Mouse (Mus musculus) spleen, adult 2 months (tissue): ENCODE measurements around the gene Borcs7. TPM values are rescaled to one million over a fixed set of nuclear protein-coding genes. Genes with fewer than 3 reads are reported as not detected.

Source experiments
- DNase-seq, 2 experiments: peaks; one replicate each; pipeline versions ENCODE4 v3.0.0 to v3.0.0-alpha.2; 2012 to 2021; ENCODE audit warnings: low spot score in 2 of 2, low read depth in 1 of 2
- H3K27ac ChIP-seq: fragments of 200-500 bp; 2 replicates; pipeline ENCODE4 v1.5.1; 2012; ENCODE audit warnings: low read length, inconsistent platforms; ENCODE audit not compliant: insufficient read depth
- H3K27me3 ChIP-seq: fragments of 200-500 bp; 2 replicates; pipeline ENCODE4 v1.6.1; 2012; ENCODE audit warnings: mild to moderate bottlenecking, moderate library complexity, low read length, inconsistent platforms; ENCODE audit not compliant: control insufficient read depth, insufficient read depth
- H3K36me3 ChIP-seq: fragments of 200-500 bp; 2 replicates; pipeline ENCODE4 v1.6.1; 2012; ENCODE audit warnings: mild to moderate bottlenecking, low read length, inconsistent platforms; ENCODE audit not compliant: control insufficient read depth, insufficient read depth
- H3K4me1 ChIP-seq: fragments of 200-500 bp; 2 replicates; pipeline ENCODE4 v1.6.1; 2011; ENCODE audit warnings: inconsistent platforms; ENCODE audit not compliant: control insufficient read depth, insufficient read depth, insufficient read length
- H3K4me3 ChIP-seq: fragments of 200-500 bp; 2 replicates; pipeline ENCODE4 v1.5.1; 2011; ENCODE audit warnings: mild to moderate bottlenecking, inconsistent platforms; ENCODE audit not compliant: insufficient read depth, insufficient read length; ENCODE audit errors: extremely low read depth
- CTCF ChIP-seq: fragments of 200-500 bp; IDR thresholded peaks from 2 replicates; pipeline ENCODE4 v1.5.1; 2011; ENCODE audit warnings: mild to moderate bottlenecking, inconsistent platforms; ENCODE audit not compliant: insufficient read depth, insufficient read length, insufficient replicate concordance; ENCODE audit errors: extremely low read depth
- POLR2A ChIP-seq: fragments of 200-500 bp; IDR thresholded peaks from 2 replicates; pipeline ENCODE4 v1.6.1; 2011; ENCODE audit warnings: low read depth, low read length, inconsistent platforms
- WGBS: fragments of 180-500 bp; shearing (Covaris S2); methylation state at CpG from one replicate; pipeline ENCODE4 v1.1.7; 2018; 5-methylcytosine and 5-hydroxymethylcytosine counted together
- polyA plus RNA-seq: library from polyadenylated mRNA; depleted of rRNA; stranded (reverse); fragments of >200 nt; gene quantifications from 2 replicates; pipeline ENCODE4 v1.2.3, GENCODE M21; 2012

Gene Borcs7
- polyA plus RNA-seq, 1 experiment: 2.3 TPM

DNA sequence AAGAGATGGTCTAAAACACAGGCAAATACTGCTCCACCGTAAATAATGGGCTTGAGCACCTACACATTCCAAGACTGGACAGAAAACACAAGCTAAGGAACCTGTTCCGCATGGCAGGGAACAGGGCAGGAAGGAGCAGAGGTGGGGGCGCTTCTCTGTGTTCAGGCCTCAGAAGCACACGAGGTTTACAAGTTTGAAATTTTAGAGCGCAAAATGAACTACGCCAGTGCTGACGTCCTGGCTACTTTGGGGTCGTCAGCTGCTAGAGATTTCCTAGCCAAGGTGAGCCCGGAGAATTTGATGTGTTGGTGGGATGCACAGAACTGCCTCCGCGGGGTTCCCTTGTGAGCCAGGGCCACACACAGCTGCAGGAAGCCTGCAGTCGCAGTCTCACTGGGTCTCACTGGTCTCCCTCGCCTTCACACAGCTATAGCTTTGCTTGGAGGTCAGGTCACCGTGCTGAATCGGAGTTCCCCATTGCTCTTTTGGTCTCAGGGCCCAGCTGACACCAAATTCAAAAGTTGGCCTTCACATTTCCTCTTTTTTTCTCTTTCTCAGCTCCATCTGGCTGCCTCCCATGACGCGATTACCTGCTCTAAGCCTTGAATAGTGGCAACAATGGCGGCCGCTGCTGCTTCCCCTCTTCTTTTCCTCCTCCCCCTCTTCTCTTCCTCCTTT is 8.3 kb downstream of the Borcs7 start:
- Histone ChIP-seq H3K27me3 (no peaks in the 10 kb centered on the region), H3K36me3 (no peaks in the 10 kb centered on the region), H3K27ac (peak overlapping the region; percentile 61), H3K4me3 (peak overlapping the region; percentile 24; the same call in 1 of the 2 replicates), H3K4me1 (peaks cover 11% of the 10 kb centered on the region; the same call in 1 of the 2 replicates)
- WGBS: 36% methylated on average over 19 of the region's 19 CpGs
- TF ChIP-seq POLR2A (no peak), CTCF (no peak)
- DNase-seq: peak; percentile 55 to 64

DNA sequence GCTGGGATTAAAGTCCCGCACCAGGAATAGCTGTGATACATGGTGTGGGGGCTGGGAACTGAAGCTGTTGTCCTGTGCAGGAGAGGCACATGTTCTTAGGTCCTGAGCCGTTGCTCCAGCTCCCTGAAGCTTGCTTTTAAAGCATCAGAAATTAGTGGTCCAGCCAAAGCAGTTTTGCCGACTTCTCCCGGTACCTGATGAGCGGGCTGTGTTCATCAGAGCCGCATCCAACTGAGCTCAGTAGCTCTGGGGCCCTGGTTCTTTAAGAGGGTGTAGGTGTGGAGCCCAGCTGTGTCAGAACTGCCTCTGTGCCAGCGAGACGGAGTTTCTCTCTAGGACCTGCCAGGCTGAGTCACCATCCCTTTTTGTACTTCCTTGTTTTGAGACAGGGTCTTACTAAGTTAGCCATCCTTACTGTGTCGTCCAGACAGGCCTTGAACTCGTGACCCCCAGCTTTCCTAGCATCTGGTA is 9.3 kb downstream of the Borcs7 start:
- WGBS: 35% methylated on average over 10 of the region's 10 CpGs
- no peak for TF ChIP-seq CTCF
- TF ChIP-seq POLR2A: no peak
- H3K27ac ChIP-seq: peak overlapping the region; percentile 56
- no peaks in the 10 kb centered on the region for H3K27me3 ChIP-seq
- H3K4me1 ChIP-seq: peaks cover 11% of the 10 kb centered on the region; the same call in 1 of the 2 replicates
- H3K36me3 ChIP-seq: no peaks in the 10 kb centered on the region
- DNase-seq: no peak
- H3K4me3 ChIP-seq: no peak overlapping the region

DNA sequence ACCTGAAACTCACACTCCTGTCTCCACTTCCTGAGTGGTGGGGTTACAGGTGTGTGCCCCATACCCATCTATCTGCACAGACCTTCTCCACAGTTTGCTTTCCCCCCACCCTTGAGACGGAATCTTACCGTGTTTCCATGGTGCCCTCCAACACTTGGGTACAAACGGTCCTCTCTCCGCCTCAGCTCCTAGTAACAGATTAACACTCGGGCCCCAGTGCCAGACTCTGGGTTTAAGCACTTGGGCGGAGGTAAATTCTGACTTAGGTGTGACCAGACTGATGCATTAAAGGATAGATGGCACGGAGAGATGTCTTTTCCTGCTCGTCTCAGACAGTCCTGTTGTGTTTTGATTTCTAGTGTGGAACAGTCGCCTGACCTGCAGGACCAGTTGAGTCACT is 11.4 kb downstream of the Borcs7 start:
- Histone ChIP-seq H3K4me1 (peaks cover 16% of the 10 kb centered on the region; the same call in 1 of the 2 replicates), H3K36me3 (no peaks in the 10 kb centered on the region), H3K4me3 (no peak overlapping the region), H3K27ac (no peak overlapping the region), H3K27me3 (no peaks in the 10 kb centered on the region)
- no peak for DNase-seq
- no peak for TF ChIP-seq POLR2A
- TF ChIP-seq CTCF: no peak
- WGBS: 91% methylated on average over 9 of the region's 9 CpGs

DNA sequence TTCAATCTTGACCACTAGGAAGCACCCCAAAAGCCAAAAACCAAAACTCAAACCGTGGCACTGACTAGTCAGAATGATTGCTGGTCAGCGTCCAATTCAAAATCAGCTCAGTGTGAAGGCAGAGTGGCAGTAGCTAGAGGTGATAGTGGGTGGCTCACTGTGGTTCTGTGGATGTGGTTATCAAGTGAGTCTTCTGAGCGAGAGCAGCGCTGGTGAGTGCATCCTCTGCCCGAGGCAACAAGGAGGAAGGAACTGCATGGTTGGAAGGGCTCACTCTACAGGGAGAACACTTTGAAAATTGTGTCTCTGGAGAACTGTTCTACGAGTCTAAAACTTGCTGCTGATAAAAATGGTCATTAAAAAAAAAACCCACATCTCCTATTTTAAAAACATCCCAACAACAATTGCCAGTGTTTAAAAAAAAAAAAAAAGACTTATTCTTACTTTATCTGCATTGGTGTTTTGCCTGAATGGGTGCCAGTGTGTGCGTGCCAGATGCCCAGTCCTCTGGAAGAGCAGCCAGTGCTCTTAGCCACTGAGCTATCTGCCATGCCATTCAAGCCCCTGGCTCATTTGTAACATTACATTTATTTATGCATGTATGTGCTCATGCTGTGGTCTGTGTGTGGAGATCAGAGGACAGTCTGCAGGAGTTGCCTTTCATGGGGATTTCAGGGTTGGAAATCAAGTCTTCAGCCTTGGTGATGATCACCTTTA is 16.2 kb downstream of the Borcs7 start:
- no peak overlapping the region for H3K4me3 ChIP-seq
- peak in 1 of 2 experiments; percentile 31 for DNase-seq
- 10% methylated on average over 7 of the region's 7 CpGs for WGBS
- H3K27ac ChIP-seq: no peak overlapping the region
- no peak for TF ChIP-seq POLR2A
- no peak for TF ChIP-seq CTCF
- no peaks in the 10 kb centered on the region for H3K27me3 ChIP-seq
- H3K36me3 ChIP-seq: no peaks in the 10 kb centered on the region
- peaks cover 6% of the 10 kb centered on the region; the same call in 1 of the 2 replicates for H3K4me1 ChIP-seq

DNA sequence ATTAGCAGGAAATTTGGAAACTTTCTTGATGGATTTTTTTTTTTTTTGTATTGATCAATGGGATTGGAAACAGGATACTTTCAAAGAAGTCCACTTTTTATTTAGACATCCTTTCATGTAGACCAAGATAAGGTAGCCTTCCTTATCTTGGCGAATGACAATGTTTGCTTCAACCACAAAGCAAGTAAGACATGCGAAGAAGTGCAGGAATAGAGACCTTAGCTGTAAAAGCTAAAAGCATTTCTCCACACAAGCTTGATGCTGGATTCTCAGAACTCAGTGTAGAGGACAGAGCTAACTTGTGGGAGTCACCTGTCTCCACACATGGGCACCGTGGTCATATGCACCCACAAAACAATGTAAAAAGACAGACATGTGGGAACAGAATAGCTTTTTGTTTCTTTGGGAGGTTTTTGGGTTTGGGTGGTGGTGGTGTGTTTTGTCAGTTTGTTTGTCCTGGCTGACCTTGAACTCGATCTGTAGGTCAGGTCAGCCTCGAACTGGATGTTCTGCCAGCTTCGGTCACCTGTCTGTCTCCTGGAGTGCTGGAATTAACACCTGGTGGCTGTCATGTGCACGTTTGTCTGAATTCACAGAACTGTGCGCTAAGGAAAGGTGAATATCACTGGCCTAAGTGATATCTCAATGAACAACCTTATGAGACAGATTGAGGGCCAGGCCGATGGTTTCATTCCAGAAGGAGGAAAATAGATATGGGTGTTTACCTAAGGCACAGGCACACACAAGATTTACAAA is 17.0 kb downstream of the Borcs7 start:
- 74% methylated on average over 9 of the region's 9 CpGs for WGBS
- TF ChIP-seq CTCF (no peak), POLR2A (no peak)
- no peak overlapping the region for H3K27ac ChIP-seq
- H3K36me3 ChIP-seq: no peaks in the 10 kb centered on the region
- H3K4me1 ChIP-seq: peaks cover 6% of the 10 kb centered on the region; the same call in 1 of the 2 replicates
- DNase-seq: no peak
- H3K4me3 ChIP-seq: 0 out of 2 replicates have a peak overlapping the region, but pooled peaks have one; percentile 70
- H3K27me3 ChIP-seq: no peaks in the 10 kb centered on the region

DNA sequence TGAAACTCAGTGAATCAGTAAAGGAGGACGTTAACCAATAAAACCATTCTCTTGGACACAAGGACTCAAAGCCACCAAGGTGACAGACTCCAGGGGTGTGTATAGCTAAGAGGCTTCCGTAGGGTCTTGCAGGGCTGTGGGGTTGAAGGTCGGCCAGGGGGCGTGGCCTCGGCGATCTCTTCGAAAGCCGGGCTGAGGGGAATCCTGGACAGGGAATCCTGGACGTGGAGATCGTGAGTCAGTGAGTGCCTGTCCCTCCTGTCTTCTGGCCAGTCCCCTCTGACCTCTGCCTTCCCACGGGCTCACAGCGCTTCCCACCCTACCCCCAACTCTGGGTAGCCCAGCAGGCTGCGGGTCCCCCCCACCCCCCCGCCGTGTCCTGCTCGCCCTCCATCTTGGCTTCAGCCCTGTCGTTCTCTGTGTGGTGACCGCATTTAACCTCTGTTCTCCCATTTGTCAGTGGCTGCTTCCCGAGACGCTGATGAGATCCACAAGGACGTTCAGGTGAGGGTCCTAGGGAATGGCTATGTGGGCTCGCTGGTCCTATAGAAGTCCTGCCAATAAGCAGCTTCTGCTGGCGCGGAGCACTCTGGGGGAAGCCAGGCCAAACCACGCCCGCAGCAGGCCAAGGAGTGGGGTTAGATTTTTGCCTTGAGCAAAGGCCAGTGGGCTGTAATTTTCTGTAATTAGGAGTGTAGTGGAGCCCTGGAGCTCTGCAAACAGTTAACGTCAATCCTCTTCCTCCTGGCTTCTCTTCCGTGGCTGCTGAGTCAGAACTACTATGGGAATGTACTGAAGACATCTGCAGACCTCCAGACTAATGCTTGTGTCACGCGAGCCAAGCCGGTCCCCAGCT is 17.8 kb downstream of the Borcs7 start, which contains the start of gene As3mt:
Gene As3mt (plus strand): TSS at position 163 of the 856 bp plus-strand sequence.
- H3K36me3 ChIP-seq: no peaks in the 10 kb centered on the region
- peak within 1 kb of the TSS; percentile 70 for H3K4me3 ChIP-seq
- TF ChIP-seq CTCF: no peak
- TF ChIP-seq POLR2A: no peak
- H3K27me3 ChIP-seq: no peaks in the 10 kb centered on the region
- peaks cover 6% of the 10 kb centered on the region; the same call in 1 of the 2 replicates for H3K4me1 ChIP-seq
- H3K27ac ChIP-seq: peak within 1 kb of the TSS; percentile 28
- peak in 1 of 2 experiments; percentile 67 for DNase-seq
- WGBS: 9% methylated on average over 31 of the region's 31 CpGs
